Mouse (Mus musculus): ENCODE results near the gene Fbxo11.

The Fbxo11 gene

GRCm38 (mm10) chr17:88065031-88065800, at the start of gene Fbxo11:
Gene Fbxo11 (minus strand): TSS chr17:88065291.
- DNase-seq (ENCODE audit: low read depth, low spot score) = peak; percentile 64

DNA sequence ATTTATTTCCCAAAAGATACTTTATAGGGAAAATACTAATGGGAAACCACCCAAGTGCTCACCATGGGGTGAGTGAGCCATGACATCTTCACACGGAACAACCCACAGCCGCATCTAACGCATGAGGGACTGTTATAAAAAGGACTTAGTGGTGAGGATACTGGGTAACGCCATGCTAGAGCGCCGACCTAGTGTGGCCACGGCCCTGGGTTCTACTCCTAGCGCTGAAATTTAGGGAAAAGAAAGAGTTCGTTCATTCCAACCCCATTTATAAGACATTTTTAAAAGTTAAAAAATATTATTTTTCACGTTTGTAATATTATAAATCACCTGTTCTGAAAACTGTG, 48.8 kb upstream of the Fbxo11 start:
- no peak for DNase-seq (ENCODE audit: low read depth, low spot score)

GRCm38 (mm10) chr17:88113015-88113882, 48.2 kb upstream of the Fbxo11 start:
- DNase-seq (ENCODE audit: low read depth, low spot score) = no peak

GRCm38 (mm10) chr17:88111865-88112645, 47.0 kb upstream of the Fbxo11 start:
- peak; percentile 57 for DNase-seq (ENCODE audit: low read depth, low spot score)

GRCm38 (mm10) chr17:88111081-88111796, 46.1 kb upstream of the Fbxo11 start:
- DNase-seq (ENCODE audit: low read depth, low spot score) = no peak

- DNase-seq (ENCODE audit: low read depth, low spot score) = no peak
These were observed 42.6 kb upstream of the Fbxo11 start for GRCm38 (mm10) chr17:88107708-88108107.

DNA sequence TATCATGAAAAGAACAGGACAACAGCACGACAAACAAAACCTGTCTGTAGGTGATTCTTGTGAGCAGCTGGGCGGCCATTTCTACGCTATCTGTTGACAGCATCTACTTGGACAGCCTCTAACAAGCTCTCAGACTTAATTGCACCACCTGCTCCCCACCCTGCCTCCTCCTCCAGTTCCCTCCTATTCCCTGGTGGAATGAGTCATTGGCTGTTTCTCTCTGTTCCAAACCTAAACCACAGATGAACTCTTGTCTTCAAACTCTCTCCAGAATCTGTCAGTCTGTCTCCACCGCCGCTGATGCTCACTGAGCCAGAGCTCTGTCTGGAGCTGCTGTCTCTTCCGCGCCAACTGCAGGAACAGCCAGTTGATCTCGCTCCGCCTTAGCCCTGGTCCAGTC, 41.3 kb upstream of the Fbxo11 start:
- no peak for DNase-seq (ENCODE audit: low read depth, low spot score)

- DNase-seq (ENCODE audit: low read depth, low spot score) = no peak
These were observed 37.5 kb upstream of the Fbxo11 start for GRCm38 (mm10) chr17:88102597-88102996.

DNA sequence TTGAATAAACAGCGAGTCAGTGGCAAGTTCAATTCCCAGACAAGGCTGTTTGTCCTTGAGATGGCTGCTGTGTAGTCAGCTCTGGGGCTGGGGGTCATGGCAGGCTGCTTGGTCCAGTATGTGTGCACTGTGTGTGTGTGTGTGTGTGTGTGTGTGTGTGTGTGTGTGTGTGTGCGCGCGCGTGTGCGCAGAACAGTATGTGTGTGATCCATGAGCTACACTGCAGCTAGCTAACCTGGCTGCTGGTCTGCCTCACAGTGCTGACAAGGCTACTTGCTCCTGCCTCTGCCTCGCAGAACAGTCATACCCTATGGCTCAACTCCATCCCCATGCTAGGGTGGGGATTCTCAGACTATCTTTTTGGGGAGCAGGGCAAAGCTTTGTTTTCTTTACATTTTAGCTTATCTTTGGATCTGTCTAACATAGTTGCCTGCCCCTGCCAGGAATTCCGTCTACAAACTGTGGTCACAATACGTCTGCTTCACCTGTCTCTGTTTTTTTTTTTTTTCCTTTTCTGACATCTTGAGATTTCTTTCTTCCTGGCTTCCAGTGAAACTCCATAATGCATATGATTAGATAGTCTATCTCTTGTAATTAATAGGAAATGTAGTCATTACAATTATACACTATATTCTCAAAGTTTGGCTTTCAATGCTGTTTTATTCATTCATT, 33.2 kb upstream of the Fbxo11 start:
- DNase-seq (ENCODE audit: low read depth, low spot score) = no peak

GRCm38 (mm10) chr17:88097543-88097942, 32.5 kb upstream of the Fbxo11 start:
- DNase-seq (ENCODE audit: low read depth, low spot score) = no peak

DNA sequence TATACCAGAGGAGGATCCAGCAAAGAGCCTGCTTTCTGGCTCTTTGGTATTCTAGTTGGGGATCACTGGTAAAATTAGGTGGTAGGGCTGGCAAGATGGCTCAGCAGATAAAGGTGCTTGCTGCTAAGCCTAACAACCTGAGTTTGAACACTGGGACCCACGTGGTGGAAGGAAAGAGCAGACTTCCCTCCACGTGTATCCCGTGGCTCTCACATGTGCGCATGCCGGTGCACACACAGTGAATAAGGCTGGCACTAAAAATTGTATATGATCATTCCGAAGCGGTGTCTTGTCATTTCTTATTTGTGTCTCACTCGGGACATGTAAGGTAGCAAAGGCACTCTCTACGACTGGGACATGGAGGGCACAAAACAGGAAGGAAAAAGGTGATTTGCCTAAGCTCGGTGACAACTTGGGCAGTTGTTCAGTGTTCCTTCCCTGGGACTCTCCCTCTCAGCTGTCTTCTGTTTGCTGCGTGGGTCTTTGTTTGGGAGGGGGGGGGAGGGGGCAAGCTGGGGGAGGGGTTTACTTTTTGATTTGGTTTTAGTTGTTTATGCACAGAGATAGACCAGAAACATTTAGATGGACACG, 31.8 kb upstream of the Fbxo11 start:
- no peak for DNase-seq (ENCODE audit: low read depth, low spot score)

- DNase-seq (ENCODE audit: low read depth, low spot score) = no peak
These were observed 30.6 kb upstream of the Fbxo11 start for GRCm38 (mm10) chr17:88095517-88096198.

DNA sequence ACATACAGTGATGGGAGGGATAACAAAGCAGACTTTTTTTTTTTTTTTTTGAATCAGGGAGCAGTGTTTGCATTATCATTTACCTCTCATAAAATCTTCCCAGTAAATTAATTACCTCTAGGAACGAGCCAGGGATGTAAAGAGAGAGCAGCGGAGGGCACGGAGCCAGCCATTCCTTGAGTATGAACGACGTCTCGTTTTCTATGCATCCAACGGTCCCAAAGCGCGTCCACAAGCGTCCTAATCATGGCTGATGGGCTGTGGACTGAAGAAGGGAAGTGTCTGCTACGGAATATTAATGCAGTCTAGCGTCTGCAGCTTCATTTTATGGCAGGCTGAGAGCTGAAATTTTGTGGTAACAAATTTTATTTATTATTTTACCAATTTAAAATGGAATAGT, 29.2 kb upstream of the Fbxo11 start:
- no peak for DNase-seq (ENCODE audit: low read depth, low spot score)

DNA sequence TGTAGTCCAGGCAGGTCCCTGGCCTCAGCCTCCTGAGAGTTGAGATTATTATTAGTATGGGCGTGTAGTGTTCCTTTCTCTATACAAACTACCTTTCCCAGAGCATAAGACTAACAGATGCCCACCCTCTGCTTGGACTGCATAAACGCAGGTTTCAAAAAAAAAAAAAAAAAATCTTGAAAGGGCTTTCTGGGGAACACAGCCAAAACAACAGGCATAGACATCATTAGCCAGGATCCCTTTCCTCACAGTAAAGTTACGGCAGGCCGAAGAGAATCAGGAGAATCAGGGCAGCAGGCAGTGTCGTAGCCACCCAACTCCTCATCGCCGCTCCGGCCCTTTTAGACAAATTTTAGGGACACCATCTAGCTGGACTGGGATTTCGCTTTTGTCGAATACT, 28.7 kb upstream of the Fbxo11 start:
- no peak for DNase-seq (ENCODE audit: low read depth, low spot score)

DNA sequence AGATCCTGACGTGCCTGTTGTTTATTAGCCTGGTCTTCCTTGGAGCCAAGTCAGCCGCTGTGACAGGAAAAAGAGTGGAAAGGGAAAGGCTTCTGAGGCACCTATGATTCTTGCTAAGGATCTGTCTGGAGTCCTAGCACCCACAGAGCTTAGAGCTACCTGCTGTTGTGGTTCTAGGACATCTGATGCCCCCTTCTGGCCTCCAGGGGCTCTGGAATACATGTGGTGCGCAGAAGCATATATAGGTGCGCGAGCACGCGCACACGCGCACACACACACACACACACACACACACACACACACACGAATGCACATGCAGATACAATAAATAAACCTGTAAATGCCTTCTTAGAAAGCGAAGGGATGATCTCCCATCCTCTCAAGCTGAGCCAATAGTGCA, 20.9 kb upstream of the Fbxo11 start:
- peak; percentile 58 for DNase-seq (ENCODE audit: low read depth, low spot score)

DNA sequence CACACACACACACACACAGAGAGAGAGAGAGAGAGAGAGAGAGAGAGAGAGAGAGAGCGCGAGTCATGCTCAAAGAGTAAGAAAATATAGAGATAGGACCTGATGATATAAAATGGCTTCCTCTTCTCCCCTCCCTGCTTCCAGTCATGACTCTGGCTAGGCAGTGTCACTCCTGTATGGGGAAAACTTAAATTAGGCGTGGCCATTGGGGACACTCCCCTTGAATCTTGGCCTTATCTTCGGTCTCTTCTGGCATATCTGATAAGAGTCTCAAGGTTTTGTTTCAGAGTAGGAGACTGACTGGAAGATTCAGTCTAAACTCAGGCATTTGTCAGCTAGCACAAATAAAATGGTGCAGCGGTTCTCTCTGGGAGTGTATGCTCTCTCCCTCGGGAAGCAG, 16.4 kb upstream of the Fbxo11 start:
- DNase-seq (ENCODE audit: low read depth, low spot score) = no peak

DNA sequence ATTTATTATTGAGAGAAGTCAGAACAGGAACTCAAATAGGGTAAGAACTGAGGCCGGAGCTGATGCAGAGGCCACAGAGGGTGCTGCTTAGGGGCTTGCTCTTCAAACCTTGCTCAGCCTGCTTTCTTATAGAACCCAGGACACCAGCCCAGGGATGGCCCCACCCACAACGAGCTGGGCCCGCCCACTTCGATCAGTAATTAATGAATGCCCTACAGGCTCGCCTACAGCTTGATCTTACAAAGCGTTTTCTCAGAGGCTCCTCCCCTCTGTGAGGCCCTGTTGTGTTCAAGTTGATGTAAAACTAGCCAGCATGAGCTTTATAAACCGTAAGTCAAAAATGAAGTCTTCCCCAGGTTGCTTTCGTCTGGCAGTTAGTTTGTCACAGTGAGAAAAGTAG, 14.7 kb upstream of the Fbxo11 start:
- peak; percentile 90 for DNase-seq (ENCODE audit: low read depth, low spot score)

GRCm38 (mm10) chr17:88072047-88072446, 7.0 kb upstream of the Fbxo11 start:
- no peak for DNase-seq (ENCODE audit: low read depth, low spot score)

GRCm38 (mm10) chr17:88068024-88068719, 3.1 kb upstream of the Fbxo11 start:
- no peak for DNase-seq (ENCODE audit: low read depth, low spot score)
